Mouse (Mus musculus): Measurements from ENCODE around the gene Ppm1k.

DNA sequence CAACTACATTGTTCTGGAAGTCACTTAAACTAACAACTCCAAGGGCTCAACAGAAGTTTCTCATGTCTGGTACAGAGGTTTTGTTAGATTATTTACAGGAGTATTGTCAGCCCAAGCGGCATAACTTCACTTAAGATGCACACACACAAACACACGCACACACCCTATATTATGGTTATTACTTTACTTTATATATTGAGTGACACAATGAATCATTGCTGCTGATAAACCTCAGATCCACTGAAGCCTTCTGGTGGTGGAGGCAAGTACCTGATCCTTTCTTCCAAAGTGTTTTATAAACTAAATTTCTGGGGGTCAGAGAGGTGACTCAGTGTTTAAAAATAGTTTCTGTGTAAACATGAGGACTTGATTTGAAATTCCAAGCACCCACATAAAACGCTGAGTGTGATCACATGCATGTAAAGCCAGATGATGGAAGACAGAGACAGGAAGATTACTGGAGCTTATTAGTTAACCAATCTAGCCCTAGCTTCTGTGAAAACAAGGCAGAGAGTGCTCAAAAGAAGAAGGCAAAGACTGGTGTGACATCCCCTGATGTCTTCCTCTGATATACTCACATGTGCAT, 16.0 kb upstream of the Ppm1k start:
- TF ChIP-seq POLR2A (IDR thresholded peaks at IDR 0.05; ENCODE audit: control insufficient read depth, extremely low read depth, insufficient read depth, low read length, poor library complexity): no peak
- TF ChIP-seq CTCF (IDR thresholded peaks at IDR 0.05; ENCODE audit: borderline replicate concordance, control insufficient read depth, extremely low read depth, insufficient read depth, low read length, poor library complexity): no peak

Data from thymus, adult 2 months (tissue).